Mouse (Mus musculus): ENCODE measurements around the gene Pnpt1.

GRCm38 (mm10) chr11:29092403-29092802 is 38.1 kb upstream of the Pnpt1 start:
- no peak for TF ChIP-seq CTCF (IDR thresholded peaks at IDR 0.05; ENCODE audit: insufficient read depth, low read depth, low read length)
- no peak for TF ChIP-seq POLR2A (IDR thresholded peaks at IDR 0.05; ENCODE audit: insufficient read depth, low read depth, low read length)

Measured in olfactory bulb, adult 2 months (tissue).